Mouse (Mus musculus) mouse trophoblast stem cell (cell line): ENCODE results near the gene Serpine1.

Experiments
- in situ Hi-C, 2 experiments: fragments of 300-500 bp; cut with MseI, MboI; formaldehyde crosslinking; loops; 2 replicates in 1 of 2; 3 replicates in 1 of 2; pipeline ENCODE4 v1.15.1; 2025

The Serpine1 gene

DNA sequence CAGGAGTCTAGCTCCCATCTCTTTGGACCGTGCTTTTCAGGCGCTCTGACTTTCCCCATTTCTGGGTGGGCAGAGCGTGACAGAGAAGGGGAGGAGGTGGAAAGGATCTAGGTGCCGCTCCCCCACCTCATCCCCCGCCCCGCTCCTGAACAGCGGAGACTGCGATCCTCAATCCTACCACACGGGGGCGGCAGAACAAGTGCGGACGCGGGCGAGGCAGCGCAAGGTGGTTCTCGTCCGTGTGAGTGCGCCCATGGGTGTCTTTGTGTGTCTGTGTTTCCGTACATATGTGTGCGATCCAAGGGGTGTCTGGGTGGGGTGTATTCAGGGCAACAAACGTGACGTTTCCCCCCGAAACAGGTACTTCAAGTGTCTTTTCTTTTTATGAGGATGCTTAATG, 46.9 kb downstream of the Serpine1 start:
- in situ Hi-C loops = loop anchor here in 1 of 2 experiments (10.0 kb wide), 1 partner anchor 80 kb away; no protein-coding TSS in a partner anchor

DNA sequence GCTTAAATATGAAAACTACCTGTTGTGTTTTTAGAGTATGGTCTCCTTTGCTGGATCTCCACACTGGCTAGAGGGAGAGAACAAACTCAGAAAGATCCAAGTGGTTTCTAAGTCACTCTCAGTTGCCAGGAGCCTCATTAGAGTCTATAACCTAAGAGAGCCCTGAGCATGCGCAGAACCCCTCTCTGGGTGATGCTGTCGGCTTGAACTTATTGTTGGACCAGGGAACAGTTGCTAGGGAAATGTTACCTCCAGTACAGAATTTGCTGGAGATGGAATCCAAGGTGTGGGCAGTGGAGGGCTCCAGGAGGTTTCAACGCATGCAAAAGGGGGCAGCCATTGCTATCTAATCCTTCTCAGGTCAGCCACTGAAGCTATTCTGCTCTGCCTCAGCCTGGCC, 47.8 kb downstream of the Serpine1 start:
- in situ Hi-C loops = loop anchor here in 1 of 2 experiments (10.0 kb wide), 1 partner anchor 80 kb away; no protein-coding TSS in a partner anchor

DNA sequence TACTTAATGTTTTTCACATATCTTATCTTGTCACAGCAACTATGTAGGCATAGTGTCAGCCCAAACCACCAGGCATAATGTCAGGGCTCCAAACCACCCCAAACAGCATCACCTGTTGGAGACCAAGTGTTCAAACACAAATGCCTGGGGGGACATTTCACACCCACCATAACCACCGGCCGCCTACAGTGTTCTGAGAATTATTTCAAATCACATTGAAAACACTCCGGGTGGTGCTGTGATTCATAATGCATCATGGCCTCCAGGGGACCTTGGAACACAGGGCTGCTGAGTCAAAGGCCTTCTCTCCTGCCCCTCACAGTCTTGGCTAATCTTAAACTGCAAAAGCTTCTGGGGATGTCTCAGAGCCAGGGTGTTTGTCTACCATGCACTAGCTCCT, 56.2 kb downstream of the Serpine1 start:
- in situ Hi-C loops = no loop called here

- in situ Hi-C loops = loop anchor here in 1 of 2 experiments (5.0 kb wide), 1 partner anchor 95 kb away; no protein-coding TSS in a partner anchor
Observed at GRCm38 (mm10) chr5:137012401-137012950, 59.6 kb downstream of the Serpine1 start.
